Mouse (Mus musculus) lung, postnatal 0 days (tissue): ENCODE results near the gene Atp23.

Experiments used
- CTCF ChIP-seq: IDR thresholded peaks from 2 replicates; pipeline ENCODE4 v1.5.1; 2016; ENCODE audit warnings: antibody characterized with exemption, mild to moderate bottlenecking
- EP300 ChIP-seq: IDR thresholded peaks from 2 replicates; pipeline ENCODE4 v1.6.1; 2016; ENCODE audit warnings: antibody characterized with exemption, mild to moderate bottlenecking, control low read depth

DNA sequence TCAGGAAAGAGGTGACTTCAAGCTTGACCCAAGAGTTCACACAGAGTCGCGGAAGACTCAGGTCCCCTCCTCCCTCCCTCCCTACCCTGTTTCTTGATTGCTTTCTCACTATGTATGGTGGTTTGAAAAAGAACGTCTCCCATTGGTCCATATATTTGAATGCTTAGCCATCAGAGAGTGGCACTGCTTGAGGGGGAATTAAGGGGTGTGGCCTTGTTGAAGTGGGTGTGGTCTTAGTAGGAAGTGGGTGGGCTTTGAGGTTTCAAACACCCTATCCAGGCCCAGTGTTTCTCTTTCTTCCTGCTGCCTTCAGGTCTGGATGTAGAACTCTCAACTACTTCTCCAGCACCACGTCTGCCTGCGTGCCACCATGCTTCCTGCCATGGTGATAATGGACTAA, 44.4 kb upstream of the Atp23 start:
- TF ChIP-seq CTCF: no peak
- TF ChIP-seq EP300: no peak
